Mouse (Mus musculus) adrenal gland, adult (tissue): ENCODE results near the gene C1ra.
"Not testable (repeated sequence)": the region's sequence is repeated elsewhere in the genome, so short reads cannot be mapped to it uniquely, and the experiment has no call there.

Experiments used
- DNase-seq, 2 experiments: peaks; one replicate each; pipeline ENCODE4 v3.0.0; 2022 to 2023; ENCODE audit warnings: low spot score in 1 of 2; ENCODE audit not compliant: inconsistent age in 2 of 2

The C1ra gene

GRCm38 (mm10) chr6:124541176-124541575 is 29.0 kb downstream of the C1ra start:
- DNase-seq = not testable (repeated sequence)

GRCm38 (mm10) chr6:124542284-124542683 is 30.1 kb downstream of the C1ra start, which contains the start of gene C1s1:
Gene C1s1 (minus strand): TSS chr6:124542359.
- DNase-seq = peak; percentile 55 to 87

GRCm38 (mm10) chr6:124544466-124544865 is 32.3 kb downstream of the C1ra start:
- DNase-seq = peak; percentile 26 to 55

- DNase-seq = peak in 1 of 2 experiments; percentile 42
Observed at GRCm38 (mm10) chr6:124545425-124545824, 33.2 kb downstream of the C1ra start.

- DNase-seq = not testable (repeated sequence)
Observed at GRCm38 (mm10) chr6:124547979-124548378, 35.8 kb downstream of the C1ra start.

- DNase-seq = no peak
Observed at GRCm38 (mm10) chr6:124549023-124549550, 36.9 kb downstream of the C1ra start.

- no peak for DNase-seq
Observed at GRCm38 (mm10) chr6:124552766-124553165, 40.6 kb downstream of the C1ra start.

GRCm38 (mm10) chr6:124555956-124556355 is 43.8 kb downstream of the C1ra start:
- DNase-seq = not testable (repeated sequence)

- DNase-seq = not testable (repeated sequence)
Observed at GRCm38 (mm10) chr6:124561156-124561555, 49.0 kb downstream of the C1ra start.

GRCm38 (mm10) chr6:124561611-124562010 is 49.4 kb downstream of the C1ra start:
- peak; percentile 47 to 76 for DNase-seq

GRCm38 (mm10) chr6:124570026-124570425 is 57.8 kb downstream of the C1ra start, which contains the start of gene C1rb:
Gene C1rb (plus strand): TSS chr6:124570294.
- peak; percentile 73 to 94 for DNase-seq
